Mouse (Mus musculus) right cerebral cortex, adult 2 months (tissue): ENCODE data around the gene Gpr183.

ENCODE experiments used
- DNase-seq, 2 experiments: peaks; one replicate each; pipeline ENCODE4 v3.0.0; 2021 to 2022; ENCODE audit warnings: low spot score in 2 of 2

Gene Gpr183

DNA sequence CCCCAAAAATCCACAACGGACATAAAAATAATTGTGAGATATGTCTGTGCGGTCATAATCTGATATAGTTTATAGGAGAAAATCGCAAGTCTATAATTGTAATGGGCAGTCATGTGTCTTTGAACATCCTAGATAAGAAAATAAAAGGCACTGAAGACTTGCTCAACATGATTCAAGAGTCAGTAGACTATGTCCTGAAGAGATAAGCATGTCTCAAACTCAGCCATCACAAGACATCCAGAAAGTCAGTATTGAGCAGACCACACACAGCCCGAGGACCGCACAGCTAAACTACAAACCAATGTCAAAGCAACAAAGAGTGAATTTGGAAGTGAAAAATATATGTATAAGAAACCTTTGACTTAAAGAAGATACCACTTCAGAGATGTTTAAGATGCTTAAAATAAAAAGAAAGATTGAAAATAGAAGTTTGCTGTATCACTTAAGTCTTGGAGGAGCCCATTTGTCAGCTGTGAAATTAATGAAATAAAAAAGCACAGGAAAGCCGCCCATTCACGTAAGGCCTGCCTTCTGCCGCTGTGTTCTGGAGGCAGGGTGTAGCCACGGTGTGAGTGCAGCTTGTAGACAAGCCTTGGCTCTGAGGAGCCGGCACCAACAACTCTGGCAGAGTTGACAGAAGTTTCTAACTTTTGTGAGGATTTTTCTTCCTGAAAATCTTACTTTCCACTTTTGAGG is 7.7 kb downstream of the Gpr183 start:
- no peak for DNase-seq

DNA sequence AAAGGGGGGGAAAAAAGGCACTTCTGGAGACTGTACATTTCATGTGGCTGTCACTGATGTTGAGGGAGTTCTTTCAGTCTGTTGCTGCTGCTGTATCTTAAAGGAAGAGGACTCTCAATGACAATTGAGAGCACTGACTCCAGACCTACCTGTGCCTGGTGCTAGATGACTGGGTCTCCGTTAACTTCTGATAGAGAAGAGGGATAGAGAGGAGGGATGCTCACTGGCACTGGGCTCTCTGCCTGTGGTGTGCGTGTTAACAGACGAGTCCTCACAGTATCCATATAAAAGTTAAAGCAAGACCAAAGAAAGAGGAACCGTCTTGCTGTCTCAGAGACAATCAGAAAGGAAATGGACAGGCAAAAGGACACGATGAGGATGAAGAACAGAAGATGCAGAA is 8.7 kb downstream of the Gpr183 start:
- DNase-seq = no peak

DNA sequence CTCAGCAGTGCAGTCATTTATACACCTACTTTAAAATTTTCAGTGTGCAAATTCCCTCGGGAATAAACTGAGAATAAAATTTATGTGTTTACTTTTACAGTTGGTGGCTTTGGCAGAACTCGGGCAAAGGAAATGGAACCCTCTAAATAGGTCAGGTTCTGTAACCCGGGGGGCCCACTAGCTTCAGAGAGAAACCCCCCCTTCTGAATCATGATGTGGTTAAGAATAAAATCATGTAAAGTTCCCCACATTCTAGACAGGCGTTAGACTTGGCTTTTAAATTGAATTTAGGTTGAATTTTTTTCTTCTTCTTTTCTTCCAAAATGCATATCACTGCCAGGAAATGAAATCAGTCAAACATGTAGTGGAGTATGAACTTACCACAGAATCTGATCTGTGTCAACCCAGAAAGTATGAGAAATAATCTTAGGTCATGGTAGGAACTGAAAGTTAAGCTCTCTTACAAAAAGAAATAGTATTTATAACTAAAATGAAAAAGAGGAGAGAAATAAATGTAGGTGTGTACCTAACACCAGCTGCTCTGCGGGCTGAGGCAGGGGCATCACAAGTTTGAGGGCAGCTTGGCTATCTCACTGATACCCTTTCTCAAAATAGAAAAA is 9.7 kb downstream of the Gpr183 start:
- DNase-seq = no peak

DNA sequence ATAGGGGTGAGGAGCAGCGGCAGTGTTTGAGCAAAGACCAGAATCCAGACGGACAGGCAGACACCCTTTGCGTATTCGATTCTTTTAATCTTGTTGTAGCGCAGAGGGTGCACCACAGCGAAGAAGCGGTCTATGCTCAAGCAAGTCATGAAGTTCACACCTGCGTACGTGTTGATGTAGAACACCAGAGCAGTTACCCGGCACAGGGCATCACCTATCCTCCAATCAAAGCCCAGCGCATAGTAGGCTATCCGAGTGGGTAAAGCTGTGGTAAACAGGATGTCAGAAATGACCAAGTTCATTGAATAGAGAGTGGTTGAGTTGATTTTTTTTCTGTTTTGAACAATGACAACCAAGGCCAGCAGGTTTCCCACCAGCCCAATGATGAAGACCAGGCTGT is 10.4 kb downstream of the Gpr183 start:
- no peak for DNase-seq

DNA sequence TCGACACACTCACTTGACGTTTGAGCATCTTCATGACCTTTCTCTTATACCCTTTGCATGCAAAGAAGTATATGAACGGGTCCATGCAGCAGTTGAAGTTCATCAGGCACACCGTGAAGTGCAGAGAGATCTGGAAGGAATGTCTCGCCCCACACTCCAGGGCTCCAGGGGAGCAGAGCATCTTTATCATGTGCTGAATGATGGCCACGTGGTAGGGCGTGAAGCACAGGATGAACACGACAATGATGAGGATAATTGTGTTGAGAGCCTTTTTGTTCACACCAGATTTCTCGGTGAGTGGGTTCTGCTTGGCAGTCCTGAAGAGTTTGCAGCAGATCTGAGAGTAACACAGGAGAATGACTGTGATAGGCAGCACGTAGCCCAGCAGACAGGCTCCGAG is 10.9 kb downstream of the Gpr183 start:
- no peak for DNase-seq

DNA sequence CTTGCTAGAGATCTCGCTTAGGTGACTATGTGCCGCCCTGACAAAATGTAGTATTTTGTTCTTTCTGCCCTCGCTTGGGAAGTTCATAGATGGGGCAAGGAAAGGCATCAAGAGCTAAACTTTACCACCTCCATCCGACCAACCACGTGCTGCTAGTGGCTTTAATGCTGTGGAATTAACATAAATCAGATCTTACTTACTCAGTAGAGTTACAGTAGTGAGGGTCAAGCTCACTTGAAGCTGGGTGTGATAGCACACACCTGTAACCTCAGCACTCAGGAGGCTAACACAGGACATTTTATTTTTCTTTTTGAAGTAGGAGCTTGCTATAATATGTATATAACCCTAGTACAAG is 13.0 kb downstream of the Gpr183 start:
- DNase-seq = no peak

DNA sequence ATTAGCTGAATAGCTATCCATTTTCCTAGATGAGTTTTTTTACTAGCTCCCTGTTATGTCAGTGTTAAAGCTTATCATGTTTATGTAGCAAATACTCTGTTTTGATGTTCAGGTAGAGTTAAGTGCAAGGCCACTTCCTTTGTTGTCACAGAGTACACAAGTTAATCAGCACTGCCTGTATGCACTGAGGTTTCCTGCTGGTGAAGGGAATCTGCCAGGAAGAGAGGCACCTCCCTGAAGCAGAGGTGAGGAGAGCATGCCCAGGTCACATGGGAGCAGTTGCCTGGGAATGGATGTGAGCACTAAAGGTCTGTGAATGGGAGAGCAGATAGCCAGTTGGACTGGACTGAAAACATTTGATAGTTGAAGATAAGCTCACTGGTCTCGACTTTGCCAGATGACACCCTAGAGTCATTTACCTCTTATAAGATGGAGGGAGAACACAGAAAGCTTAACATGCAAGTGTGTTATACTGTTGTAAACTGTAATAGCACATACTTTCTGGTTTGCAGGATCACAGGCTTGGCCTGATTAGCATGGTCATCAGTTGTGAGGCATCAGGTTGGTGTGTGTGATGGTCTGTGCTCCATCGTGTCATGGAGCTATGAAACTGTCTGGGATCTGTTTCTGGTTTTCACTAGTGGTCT is 13.5 kb downstream of the Gpr183 start:
- DNase-seq = no peak

DNA sequence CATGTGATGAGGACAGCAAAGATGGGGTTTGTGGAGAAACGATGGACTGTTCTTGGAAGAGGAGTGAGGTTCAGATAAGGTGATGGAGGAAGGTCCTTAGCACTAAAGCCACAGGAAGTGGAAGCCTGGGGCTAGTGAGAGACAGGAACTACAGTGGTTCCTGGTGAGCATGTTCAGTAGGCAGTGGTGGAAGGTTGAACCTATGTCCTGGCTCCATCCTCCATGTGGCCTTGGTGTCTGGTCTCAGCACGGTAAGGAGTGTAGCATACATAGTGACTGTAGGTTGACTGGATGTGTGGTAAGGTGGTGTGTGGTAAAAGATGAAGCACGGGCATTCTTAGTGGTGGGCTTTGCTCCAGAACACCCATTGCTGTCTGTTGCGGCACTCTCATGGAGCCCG is 15.1 kb downstream of the Gpr183 start:
- no peak for DNase-seq

DNA sequence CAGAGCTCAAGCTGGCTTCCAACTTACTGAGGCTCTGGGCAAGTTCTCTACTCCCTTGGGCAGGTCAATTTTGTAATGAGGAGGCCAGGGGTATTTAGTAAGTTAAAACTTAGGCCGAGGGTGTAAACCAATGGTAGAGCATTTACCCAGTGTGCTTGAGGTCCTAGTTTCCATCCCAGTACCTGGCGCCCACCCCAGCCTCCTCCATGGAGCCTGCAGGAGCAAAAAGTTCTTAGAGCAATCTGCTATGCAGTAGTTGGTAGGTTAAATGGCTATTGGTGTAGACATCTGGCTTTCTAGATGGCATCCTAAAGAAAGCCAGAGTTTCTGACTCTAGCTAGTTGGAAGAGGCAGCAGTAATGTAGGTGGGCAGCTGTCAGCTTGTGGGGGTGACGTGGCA is 15.6 kb downstream of the Gpr183 start:
- no peak for DNase-seq

DNA sequence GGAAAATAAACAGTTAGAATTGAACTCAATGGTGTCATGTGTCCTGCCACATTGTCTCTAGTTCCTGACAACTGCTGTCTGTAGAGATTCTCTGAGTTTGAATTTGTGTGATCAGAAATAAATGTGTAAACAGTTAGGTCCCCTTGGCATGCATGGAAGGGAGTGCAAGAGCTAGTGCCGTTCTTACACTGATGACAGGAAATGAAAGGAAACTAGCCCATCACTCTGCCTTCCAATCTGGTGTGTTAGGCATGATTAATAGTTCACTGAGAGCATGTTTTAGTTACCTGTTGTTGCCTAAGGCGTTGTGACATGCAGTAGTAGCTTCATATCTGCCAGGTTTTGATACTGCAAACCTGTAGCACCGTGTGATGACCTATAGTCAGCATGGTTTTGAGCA is 17.0 kb downstream of the Gpr183 start:
- no peak for DNase-seq

DNA sequence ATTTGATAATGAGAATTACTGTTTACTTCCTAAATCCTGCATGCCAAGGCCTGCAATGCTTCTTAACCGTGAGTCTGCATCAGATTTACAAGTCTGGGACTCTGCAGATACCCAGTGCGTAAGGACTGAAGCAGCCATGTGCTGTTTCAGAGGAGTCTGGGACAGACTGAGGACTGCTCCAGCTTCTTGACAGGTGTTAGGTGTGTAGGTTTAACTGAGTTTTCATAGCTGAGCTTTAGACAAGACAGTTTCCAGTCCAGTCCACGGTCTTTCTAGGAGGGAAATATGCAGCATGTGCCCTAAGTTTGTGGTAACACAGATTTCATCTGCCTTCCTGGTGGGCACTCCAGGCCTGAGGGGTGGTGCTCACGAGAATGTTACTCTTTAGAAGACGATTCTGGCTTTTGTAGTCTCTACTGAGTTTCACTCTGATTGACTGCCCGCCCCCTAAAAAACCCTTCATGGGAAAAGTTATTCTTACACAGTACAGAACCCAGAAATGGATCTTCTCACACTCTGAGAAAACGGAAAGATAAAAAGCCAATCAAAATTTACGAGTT is 17.7 kb downstream of the Gpr183 start:
- no peak for DNase-seq

DNA sequence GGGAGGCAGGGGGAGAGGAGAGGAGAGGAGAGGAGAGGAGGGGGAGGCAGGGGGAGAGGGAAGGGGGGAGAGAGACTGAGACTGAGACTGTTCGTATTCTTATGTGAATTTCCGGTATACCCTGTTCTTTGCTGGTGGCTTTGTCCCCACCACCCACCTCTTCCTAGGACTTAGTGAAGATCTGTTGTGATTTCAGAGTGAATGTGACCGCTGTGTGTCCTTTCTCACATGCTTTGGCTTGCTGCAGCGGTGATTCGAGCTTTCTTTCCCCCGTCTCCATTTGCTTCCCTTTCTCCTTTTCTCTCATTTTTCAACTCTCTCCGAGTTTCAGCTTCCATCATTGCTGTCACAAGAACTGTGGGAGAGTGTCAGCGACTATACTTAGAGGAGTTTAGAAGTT is 18.3 kb downstream of the Gpr183 start:
- no peak for DNase-seq

DNA sequence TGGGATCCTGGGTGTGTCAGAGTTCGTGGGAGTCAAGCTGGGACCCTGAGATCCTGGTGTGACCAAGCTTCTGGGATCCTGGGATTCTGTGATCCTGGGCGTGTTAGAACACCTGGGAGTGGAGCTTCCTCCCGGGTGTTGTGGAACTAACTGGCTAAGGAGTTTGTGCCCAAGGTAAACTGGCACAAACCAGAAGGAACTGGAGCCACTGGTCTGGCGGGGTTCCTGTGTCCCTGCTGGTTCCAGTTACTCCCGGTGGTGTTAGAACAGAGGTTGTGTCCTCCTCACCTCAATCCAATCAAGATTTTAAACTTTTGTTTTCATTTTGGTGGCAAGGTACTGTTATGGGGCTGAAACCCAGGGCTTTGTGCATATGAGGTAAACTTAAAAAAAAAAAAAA is 18.9 kb downstream of the Gpr183 start:
- no peak for DNase-seq

DNA sequence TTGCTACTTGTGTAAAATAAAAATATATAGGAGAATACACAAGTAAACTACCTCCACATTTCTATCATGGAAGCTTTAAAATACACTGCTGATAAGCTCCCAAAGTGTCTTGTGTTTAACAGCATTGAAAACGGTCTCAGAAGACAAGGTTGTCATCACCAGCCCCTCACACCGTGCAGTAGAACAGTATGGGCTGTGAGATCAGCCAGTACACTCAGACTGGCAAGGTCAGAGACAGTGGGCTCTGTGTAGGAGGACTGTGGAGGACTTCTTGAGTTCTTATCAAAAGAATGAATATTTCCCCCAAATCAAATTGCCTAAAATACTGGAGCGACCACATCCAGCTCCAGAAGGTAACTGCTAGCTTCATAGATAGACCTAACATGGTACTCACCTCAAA is 25.4 kb downstream of the Gpr183 start:
- DNase-seq = no peak

DNA sequence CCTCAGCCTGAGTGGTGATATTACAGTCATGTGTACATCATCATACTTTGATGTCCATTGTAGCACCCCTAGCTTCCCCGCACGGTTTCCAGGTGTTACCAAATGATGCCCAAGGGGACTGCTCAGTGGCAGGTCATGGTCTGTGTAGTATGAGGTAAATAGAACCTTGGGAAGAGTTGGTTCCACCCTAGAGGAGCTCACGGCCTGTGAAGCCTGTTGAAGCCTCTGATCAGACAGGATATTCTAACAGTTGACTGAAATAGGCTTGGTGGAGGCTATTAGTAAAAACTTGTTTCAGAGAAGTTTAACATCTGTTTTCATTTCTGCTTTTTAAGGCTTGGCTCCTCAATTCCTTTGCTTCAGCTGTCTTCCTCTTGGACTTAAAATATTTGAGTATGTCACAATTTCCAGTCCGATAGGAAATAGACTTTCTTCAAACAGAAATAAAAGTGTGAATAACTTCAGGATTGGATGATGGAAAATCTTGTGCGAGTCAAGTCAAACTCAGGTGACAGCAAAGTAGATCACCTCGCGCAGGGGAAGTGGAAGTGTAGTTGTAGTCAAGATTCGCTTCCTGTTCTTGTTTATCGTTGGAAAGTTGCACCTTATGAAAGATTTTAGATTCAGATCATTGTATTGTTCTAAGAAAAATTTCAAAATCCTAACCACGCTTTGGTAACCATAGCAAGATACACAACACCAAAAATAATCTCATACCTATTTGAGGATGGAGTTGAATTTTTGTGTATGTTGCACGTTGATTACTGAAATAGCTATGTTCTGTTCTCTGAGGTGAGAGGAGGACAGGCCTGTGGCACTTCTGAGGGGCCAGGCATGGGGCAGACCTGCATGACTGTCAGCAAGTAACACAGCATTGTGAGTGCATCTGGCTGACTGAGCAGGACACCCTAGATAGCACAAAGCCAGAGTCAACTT is 26.5 kb downstream of the Gpr183 start:
- DNase-seq = no peak

DNA sequence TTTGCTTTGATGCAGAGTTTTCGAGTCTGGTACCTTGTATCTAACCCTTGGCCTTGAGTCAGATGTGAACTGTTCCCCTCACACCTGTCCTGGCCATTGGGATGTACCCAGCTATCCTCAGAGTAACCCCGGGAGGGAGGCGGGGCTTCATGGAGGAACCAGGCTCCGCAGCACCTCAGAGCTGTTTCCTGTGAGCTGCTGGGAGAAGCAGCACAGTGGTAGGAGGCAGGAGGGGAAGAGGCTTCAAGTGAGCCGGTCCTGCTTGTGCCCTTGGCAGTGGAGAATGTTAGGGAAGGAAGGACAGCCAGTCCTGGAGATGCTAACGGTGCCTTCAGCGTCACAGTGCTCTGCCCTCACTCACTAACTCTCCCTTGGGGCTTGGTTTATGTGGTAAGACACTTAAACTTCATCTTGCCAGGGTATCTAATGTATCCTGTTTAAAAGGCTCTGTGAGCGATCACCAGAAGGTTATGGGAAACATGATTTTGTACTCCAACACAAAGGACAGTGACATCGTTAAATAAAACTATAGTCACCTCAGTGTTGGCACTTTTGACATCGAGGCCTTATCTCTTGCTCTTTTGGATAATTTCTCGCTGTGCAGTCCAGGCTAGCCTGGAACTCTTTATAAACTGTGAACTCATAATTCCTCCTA is 27.3 kb downstream of the Gpr183 start:
- no peak for DNase-seq

DNA sequence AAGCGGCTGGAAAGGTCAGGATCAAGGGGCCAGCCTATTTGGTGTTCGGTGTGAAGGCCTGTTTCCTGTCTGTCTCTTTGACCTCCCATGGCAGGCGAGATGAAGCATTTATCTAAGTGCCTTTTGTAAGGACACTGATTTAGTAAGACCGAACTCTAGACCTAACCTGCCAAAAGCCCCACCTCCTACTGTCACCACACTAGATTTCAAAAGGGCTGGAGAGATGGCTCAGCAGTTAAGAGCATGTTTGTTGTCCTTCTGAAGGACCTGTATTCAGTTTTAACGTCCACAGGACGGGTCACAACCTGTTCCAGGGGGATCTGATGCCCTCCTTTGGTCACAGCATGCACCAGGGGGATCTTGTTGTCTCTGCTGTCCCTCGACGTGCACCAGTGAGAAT is 28.1 kb downstream of the Gpr183 start:
- no peak for DNase-seq

DNA sequence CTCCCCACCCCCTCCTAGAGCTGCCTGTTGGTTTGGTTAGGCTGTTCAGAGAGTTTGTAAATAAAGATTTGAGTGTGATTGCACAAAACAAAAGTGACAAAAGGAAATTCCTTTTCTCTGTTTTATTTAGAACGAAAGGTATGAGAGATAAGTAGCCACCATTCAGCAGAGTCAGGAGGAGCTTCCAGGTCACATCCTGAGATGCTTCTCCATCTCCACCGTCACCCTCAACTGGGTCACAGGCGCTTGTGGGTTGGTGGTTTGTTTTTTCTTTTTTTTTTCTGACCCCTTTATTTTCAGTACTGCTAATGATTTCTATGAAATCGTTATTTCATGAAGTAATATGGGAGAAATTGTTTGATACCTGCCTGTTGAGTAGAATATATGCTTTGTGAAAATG is 28.6 kb downstream of the Gpr183 start:
- no peak for DNase-seq

DNA sequence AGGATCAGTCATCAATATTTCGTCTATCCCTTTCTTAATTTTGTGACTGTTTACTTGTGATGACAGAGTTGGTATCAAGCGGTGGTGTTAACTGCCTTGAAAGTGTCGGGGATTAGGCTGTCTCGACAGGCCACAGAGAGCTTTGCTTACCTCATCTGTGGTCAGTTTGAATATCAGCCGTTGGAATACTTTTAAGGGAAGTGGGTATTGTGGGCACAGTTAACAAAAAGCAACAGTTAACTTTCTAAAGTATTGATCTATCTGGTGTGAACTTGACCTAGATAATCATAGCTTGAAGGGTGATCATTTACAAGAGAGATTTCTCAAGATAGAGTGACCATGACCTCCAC is 30.4 kb downstream of the Gpr183 start:
- no peak for DNase-seq

DNA sequence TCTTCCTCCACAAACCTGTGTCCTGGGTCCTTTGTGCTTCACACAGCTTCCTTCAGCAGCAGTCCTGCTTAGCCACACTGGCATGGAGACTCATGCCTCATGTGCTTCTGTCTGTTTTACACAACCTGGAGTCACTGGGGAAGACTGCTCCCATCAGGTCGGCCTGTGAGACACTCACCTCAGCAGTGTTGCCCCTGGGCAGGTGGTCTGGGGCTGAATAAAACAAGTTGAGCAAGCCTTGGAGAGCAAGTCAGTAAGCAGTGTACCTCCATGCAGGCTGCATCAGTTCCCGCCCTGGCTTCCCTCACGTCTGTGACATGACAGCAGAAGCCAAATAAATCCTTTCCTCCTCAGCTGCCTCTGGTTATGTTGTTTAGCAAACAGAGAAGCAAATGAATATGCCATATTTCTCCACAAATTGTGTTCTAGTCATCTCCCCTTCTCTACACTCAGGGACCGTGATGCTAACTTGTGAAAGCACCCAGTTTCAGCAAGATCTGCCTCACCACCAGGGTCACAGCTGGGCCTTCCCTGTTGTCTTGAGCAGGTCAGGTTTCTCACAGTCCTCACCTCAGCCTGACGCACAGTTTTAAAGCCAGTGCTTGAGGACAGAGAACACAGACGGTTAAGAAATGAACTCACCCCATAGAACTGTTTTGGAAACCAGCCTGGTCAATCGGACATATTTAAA is 30.9 kb downstream of the Gpr183 start:
- DNase-seq = no peak

DNA sequence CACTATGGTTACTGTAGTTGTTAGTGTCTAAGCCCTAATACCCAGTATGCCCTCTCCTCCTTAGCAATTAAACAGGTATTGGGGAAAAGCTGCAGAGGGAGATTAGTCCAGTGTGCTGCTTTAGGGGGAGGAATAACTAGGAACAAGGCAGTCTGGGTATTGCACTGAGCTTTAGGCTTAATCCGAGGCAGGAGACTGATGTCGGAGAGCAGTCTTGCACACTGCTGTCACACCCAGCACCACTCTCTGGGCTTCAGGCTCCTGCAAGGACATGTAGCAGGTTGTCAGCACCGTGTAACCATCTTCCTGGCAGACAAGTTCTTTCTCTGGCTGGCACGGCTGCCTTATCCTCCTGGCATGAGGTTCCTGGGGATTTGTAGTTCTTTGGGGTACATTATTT is 32.8 kb downstream of the Gpr183 start:
- no peak for DNase-seq
